Mouse (Mus musculus): ENCODE results near the gene Adora2b.
"Not testable (repeated sequence)": the region's sequence is repeated elsewhere in the genome, so short reads cannot be mapped to it uniquely, and the experiment has no call there.

Adora2b gene

DNA sequence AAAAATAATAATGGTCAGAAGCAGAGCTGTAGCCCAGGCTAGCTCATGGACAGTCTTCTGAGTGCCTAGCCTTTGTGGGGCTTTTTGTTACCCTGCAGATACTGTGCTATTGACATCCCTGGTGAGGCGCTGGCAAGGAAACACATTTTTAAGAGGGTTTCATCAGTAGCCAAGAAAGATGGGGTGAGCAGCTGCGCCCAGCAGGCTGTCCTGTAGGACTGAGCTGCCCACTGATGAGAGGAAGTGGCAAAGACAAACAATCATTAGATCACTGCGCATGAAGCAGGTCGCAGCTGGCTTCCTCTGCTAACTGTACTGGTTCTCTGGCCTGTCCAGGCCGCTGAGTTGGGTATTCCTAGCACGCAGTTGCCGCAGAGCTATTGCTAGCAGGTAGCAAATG, 14.8 kb downstream of the Adora2b start:
- DNase-seq (ENCODE audit: low read depth, low spot score), result no peak

DNA sequence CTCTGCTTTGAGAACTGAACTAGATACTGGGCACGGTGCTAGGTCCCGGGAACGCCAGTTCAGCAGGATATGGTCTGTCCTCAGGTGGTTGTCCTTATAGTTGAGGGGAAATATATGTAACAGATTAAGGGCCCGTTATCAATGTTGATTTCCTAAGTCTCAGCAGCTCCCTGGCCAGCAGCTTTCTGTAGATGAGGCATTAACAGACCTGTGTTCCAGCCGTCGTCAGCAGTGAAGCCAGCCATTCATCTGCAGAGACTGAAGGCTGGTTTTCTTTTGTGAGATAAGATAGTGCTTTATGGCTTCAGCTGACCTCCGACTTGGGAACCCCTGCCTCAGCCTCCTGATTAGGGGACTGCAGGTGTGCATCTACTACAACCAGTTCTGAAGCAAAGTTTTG, 15.2 kb downstream of the Adora2b start:
- DNase-seq (ENCODE audit: low read depth, low spot score), result no peak

DNA sequence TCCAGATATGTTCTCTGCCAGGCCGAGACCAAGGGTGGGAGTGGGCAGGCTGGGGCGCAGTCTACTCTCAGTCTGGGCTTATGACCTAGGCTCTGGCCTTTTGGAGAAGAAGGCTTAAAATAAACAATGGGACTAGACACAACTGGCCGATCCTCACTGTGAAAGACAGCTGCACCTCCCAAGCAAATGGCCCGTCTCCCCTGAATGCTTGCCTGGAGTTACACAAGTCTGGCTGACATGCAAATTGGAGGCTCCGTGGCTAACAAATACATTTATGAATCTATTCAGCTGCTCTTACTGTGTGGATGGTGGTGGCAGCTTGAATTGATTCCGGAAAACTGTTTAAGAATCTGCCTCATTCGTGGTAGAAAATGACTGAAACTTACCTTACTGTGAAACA, 16.9 kb downstream of the Adora2b start:
- no peak for DNase-seq (ENCODE audit: low read depth, low spot score)

DNA sequence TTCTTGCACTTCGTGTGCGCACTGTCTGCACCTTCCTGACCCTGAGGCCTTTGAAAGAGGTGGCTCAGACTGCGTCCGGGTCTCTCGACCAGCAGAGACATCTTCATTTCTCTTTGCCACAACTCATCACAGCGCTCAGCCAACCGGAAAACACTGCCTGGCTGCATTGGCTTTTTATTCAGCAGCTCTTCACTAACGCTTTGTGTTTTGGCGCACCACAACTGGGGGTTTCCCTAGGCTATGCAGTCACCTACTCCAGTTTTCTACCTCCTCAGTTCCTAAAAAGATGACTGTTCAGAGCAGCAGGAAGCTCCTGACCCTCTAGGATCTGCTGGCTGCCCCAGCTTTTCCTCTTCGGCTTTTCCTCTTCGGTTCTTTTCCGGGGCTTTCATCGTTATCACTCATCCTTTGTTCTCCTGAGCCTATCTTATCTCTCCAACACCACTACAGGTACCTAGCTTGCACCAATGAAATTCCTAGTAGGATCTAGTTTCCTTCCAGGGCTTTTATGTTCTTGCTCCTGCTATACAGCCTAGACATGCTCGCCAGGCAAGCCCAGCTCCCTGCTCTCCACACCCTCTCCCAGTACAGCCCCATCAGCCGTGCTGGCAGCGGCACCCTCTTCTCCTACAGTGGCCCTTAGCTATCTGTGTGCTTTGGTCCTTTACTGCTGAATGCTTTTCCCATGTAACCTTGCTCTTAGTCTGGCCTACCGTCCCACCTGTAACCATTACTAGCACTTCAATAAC, 17.9 kb downstream of the Adora2b start:
- no peak for DNase-seq (ENCODE audit: low read depth, low spot score)

DNA sequence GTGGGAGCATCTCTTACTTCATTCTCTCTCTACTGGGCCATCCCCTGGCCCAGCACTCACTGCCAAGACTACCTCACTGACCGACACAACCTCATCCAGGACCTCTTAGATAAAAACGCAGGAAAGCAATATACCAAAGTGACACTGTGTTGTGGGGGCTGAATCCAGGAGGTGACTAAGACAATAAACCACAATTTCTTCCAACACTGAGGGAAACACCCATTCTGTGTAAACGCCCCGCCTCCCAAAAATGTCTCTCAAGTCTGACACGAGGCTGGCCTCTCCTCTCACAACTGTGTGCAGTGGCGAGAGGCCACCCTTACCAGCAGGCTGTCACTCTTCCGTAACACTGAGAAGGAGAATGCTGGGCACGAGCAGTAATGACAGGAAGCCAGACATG, 19.6 kb downstream of the Adora2b start:
- no peak for DNase-seq (ENCODE audit: low read depth, low spot score)

DNA sequence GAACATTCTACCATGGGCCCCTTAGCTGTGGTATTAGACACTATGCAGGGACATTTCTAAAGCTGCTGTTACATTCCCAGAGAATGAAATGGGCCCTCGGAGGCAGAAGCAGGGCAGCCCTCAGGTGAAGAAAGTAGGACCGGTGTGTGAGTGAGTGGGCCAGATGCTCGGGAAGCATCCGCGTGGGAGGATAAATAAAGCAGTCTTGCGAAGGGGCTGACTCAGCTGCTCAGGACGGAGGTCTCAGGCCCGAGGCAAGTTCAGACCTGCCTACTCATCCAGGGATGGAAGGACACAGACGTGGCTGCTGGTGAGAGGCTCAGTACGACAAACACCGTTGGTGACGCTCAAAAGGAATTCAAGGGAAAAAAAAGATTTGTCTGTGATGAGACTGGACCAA, 20.3 kb downstream of the Adora2b start:
- DNase-seq (ENCODE audit: low read depth, low spot score), result peak; percentile 19

DNA sequence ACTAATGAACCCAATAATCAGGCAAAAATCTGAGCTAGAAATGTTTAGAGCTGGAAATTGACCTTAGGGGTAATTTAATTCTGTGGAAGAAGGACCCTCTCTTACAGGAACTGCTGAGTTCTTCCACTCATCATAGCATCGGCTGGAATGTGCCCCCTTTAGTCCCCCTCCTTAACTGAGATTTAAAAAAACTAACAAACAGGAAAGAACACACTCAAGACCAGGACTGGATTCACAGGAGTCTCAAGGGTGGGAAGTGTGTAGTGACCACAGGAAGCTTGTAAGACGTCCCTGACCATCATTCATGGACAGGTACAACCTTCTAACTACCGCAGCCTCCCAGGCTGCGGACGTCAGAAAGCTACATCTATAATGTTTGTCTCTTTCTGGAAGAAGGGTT, 22.1 kb downstream of the Adora2b start:
- DNase-seq (ENCODE audit: low read depth, low spot score), result no peak

DNA sequence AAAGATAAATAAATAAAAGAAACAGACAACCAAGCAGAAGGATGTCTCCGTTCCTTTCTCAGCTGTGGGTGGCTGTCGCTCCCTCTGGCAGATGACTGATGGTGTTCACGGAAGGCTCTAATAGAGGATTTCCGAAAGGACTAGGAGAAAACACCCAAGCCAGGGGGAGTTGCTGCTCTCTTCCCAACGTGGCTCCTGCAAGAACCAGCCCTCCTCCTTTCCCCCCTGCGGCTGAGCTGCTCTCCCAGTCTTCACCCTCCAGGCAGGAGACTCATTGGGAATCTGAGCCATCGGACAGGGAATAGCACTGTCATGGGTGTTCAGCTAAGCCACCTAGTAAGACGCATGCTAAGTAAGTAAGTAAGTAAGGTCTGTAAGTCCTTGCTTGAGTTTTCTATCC, 28.3 kb downstream of the Adora2b start:
- peak; percentile 53 for DNase-seq (ENCODE audit: low read depth, low spot score)

DNA sequence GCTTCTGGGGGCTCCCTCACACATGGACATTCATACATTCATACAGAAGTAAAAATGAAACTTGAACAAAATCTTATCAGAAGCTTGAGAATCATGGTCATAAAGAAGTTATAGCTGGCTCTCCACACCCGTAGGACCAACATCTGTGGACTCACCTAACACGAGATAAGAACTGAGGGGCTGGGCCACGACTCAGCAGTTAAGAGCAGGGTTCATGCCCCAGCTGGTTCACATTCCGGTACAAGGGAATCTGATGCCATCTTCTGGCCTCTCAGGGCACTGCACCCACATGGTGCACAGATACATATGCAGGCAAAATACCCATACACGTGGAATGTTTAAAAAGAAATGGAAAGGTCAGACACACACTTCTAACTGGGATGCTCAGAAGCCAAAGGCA, 29.2 kb downstream of the Adora2b start:
- DNase-seq (ENCODE audit: low read depth, low spot score), result peak; percentile 89

DNA sequence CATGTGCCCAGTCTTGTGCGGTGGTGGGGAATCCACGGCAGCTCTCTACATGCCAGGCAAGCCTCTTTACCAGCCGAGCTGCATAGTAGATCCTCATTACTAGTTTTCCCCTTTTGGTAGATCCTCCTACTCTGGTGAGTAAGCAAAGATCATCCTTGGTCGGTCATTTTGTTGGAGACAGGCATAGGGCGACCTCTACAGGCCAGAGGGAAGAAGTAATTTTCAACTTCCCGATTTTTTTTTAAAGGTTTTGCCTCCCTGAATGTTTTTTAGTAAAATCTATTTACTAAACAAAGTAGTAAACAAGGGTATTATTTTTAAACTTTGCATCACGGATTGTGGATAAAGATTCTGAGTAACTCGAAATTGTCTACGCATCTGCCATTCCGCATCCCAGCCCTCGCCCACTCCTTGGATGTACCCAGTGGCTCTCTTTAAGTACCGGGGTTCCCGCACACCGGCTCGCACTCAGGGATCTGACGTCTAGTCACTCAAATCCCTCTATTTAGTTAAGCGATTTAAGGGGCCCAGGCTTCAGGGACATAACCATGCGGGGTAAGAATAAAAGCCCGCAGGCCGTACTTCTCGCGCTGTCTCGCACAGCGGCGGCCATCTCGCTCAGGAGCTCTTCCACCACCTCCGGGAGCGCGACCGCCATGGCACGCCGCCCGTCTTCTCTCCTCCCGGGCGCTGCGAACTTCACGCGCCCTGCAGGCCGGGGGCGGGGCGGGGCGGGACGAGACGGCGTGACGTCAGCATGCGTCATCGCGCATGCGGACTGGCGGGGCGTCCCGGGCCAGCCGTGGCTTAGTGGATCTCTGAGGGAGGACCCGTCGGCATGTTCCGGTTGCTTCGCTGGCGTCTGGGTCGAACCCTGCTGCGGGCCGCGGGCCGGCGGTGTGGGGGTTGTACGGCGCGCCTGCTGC, 32.2 kb downstream of the Adora2b start, which contains the start of the genes Zswim7 and Ttc19:
Gene Zswim7 (minus strand): TSS at position 701 of the 926 bp plus-strand sequence.
Gene Ttc19 (plus strand): TSS at position 799 of the 926 bp plus-strand sequence.
- peak; percentile 98 for DNase-seq (ENCODE audit: low read depth, low spot score)

DNA sequence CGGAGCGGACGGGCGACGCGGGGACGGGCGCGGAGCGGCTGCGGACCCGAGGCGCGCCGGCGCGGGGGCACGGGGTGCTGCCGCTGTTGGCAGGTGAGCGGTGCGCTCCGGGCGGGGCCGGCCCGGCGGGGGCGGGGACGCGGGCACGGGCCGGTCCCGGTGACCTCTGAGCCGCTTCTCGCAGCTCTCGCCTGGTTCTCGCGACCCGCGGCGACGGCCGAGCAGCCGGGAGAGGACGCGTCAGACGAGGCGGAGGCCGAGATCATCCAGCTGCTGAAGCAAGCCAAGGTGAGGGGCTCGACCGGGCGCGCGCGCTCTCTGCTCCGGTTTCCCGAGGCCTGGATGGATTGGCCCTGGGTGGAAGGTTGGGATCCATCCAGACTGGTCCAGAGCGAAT, 32.8 kb downstream of the Adora2b start:
- peak; percentile 82 for DNase-seq (ENCODE audit: low read depth, low spot score)

DNA sequence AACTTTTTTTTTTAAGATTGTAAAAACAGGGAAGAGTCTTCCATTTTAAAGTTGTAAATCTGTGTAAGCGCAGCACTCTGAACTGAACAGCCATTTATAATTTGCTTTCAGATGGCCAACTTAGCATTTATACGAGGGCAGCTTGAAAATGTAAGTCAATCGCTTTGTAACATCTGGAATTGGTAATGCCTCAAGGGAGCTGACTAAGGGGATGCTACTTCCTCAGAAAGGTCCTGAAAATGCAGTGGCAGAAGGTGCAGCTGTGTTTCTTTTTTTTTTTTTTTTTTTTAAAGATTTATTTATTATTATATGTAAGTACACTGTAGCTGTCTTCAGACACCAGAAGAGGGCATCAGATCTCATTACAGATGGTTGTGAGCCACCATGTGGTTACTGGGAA, 35.2 kb downstream of the Adora2b start:
- not testable (repeated sequence) for DNase-seq (ENCODE audit: low read depth, low spot score)

DNA sequence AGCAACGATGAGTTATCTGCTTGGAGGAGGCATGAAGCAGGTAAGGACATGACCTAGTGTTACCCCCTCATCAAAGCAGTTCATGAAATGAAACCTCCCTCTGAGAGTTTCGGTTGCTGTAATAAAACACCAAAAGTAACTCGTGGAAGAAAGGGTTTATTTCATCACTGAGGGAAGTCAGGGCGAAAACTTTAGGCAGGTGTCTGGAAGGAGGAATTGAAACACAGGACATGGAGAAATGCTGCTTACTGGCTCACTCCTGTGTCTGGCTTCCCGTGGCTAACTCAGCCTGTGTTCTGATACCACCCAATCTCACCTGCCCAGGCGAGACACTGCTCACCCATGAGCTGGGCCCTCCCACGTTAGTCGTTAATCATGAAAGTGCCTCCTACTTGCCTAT, 36.2 kb downstream of the Adora2b start:
- no peak for DNase-seq (ENCODE audit: low read depth, low spot score)

DNA sequence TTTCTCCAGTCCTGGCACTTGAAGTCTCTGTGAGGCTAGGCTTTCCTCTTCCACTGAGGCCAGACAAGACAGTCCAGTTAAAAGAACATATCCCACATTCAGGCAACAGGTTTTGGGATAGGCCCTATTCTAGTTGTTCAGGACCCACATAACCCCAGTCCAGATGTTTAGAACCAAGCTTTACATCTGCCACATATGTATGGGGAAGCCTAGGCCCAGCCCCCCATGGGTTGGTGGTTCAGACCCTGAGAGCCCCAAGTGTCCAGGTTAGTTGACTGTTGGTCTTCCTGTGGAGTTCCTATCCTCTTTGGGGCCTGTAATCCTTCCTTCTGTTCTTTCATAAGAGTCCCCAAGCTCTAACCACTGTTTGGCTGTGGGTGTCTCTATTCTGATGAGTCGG, 38.9 kb downstream of the Adora2b start:
- DNase-seq (ENCODE audit: low read depth, low spot score), result no peak

DNA sequence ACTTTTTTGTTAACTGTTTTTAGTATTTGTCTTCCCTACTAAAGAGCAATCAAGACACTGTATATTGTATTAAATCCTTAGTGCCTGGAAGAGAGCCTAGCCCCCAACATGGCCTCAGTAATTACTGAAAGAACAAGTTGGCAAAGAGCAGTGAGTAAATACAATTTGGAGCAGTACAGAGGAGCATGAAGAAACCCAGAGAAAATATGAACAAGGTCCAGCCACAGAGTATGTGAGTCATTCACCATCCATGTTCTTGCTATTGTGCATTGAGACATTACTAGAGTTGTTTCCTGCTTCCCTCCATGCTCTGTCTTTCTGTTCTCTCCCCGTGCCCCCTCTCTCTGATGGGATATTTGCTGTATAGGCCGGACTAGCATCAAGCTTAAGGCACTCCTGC, 45.3 kb downstream of the Adora2b start:
- no peak for DNase-seq (ENCODE audit: low read depth, low spot score)

DNA sequence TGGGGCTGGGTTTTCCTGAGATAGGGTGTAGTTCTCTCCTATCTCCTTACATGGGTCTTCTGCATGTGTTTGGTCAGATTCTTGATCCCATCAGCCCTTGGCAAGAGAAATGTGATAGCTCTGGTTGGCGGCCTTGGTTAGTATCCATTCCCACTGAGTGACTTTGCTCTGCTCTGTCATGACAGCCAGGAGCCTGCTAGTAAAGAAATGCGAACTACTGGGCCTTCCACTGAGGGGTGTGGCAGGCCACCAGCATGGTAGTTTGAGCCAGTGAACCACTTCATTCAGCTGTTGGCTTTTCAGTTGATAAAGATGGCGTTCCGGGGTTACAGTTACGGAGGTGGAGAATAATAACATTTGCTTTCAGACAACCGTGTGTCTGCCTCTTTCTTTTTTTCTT, 50.1 kb downstream of the Adora2b start:
- DNase-seq (ENCODE audit: low read depth, low spot score), result peak; percentile 34

DNA sequence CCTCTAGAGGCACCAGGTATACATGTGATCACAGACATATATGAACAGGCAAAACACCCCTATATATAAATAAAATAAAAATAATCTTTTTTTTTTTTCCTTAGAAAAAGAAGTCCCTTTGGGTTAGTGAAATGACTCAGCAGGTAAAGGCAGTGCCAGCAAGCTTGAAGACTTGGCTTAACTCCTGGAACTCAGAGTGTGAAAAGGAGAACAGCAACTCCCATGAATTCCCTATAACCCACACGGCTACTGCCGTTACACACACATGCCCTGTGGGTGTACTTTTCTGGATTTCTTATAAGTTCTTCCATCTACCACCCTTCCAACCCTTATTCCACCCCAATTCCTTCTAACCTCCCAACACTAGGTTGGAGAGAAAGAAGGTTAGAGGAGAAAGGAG, 57.1 kb downstream of the Adora2b start:
- no peak for DNase-seq (ENCODE audit: low read depth, low spot score)

DNA sequence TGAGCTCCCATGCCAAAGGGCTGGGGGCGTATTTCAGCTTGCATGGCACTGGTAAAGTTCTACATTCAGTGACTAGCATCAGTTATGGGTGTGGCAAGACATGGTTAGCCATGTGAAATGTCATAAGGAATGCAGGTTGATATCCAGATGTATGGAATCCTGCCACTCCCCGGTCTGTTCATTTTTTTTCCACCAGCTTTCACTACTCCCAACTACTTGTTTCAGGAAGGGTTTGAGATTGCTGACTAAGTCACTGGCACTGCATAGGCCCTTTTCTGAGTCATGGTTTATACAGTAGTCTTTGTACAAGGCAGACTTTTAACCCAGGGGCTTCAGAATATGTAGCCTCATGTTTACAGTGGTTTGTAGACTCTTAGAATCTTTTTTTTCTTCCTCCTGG, 60.5 kb downstream of the Adora2b start:
- DNase-seq (ENCODE audit: low read depth, low spot score), result no peak

DNA sequence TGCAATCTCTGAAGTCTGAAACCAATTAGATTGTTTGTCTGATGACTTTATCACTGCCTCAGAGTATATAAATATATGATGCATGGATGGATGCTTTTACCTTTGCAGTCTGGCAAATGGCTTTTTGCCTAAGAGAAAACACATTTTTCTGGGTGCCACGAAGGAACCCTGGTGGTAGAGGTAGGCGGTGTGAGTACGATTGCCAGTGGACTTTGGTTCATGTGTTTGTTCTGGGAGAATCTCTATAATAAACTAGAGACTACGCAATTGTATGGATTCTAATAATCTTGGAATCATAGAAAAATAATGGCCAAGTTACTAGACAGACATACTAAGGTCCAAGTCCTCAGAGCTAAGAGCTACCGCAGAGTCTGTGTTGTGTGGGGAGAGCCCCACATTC, 66.2 kb downstream of the Adora2b start:
- DNase-seq (ENCODE audit: low read depth, low spot score), result no peak

Data from ZHBTc4 (cell line).